Mouse (Mus musculus) intestine, postnatal 0 days (tissue): ENCODE data around the gene Tet3. TPM values are rescaled to one million over a fixed set of nuclear protein-coding genes. Genes with fewer than 3 reads are reported as not detected.
A peak's percentile ranks its signal among the peaks of the same experiment; 100 is the strongest.

Source experiments
- ATAC-seq: fragments of 200-750 bp; cut with Nextera tagmentation; 2 replicates; pipeline ENCODE4 v1.8.0; 2017; ENCODE audit warnings: mild to moderate bottlenecking, moderate TSS enrichment, moderate library complexity
- H3K27ac ChIP-seq: fragments of 300-500 bp; sonication (generic); 2 replicates; pipeline ENCODE4 v1.5.1; 2014; ENCODE audit warnings: mild to moderate bottlenecking, low read depth, low read length, moderate library complexity
- H3K27me3 ChIP-seq: fragments of 300-500 bp; sonication (generic); replicated peaks from 2 replicates; pipeline ENCODE4 v1.6.1; 2014; ENCODE audit warnings: low read length, mixed read lengths; ENCODE audit not compliant: control insufficient read depth, insufficient read depth
- H3K36me3 ChIP-seq: fragments of 300-500 bp; sonication (generic); 2 replicates; pipeline ENCODE4 v1.6.1; 2014; ENCODE audit warnings: mild to moderate bottlenecking, moderate library complexity; ENCODE audit not compliant: control insufficient read depth, insufficient read depth
- H3K4me1 ChIP-seq: fragments of 300-500 bp; sonication (generic); replicated peaks from 2 replicates; pipeline ENCODE4 v1.6.1; 2014; ENCODE audit warnings: antibody characterized with exemption, low read length, mixed read lengths; ENCODE audit not compliant: control insufficient read depth, insufficient read depth
- H3K4me2 ChIP-seq: fragments of 300-500 bp; sonication (generic); replicated peaks from 2 replicates; pipeline ENCODE4 v1.6.1; 2014; ENCODE audit warnings: low read depth, mild to moderate bottlenecking, moderate library complexity
- H3K4me3 ChIP-seq: fragments of 300-500 bp; sonication (generic); 2 replicates; pipeline ENCODE4 v1.5.1; 2014; ENCODE audit warnings: low read depth, low read length
- H3K9ac ChIP-seq: fragments of 300-500 bp; sonication (generic); 2 replicates; pipeline ENCODE4 v1.6.1; 2014; ENCODE audit warnings: mild to moderate bottlenecking, low read depth, low read length
- H3K9me3 ChIP-seq: fragments of 300-500 bp; sonication (generic); 2 replicates; pipeline ENCODE4 v1.6.1; 2016; ENCODE audit warnings: mixed run types; ENCODE audit not compliant: control insufficient read depth
- CTCF ChIP-seq: sonication (generic); IDR thresholded peaks from 2 replicates; pipeline ENCODE4 v1.5.1; 2016; ENCODE audit warnings: low read depth, mild to moderate bottlenecking, control low read depth, antibody characterized with exemption, moderate library complexity
- WGBS: fragments of 180-500 bp; shearing (Covaris S2); extraction: QIAGEN DNeasy Blood & Tissue Kit; methylation state at CpG from one replicate; pipeline ENCODE4 v1.1.7; 2014; 5-methylcytosine and 5-hydroxymethylcytosine counted together
- polyA plus RNA-seq: library from polyadenylated mRNA; unstranded; fragments of >200 nt; fragmentation: Nextera tagmentation; extraction: Ambion mirVana; gene quantifications from 2 replicates; pipeline ENCODE4 v1.2.1, GENCODE M21; 2015

Gene Tet3
- polyA plus RNA-seq, 1 experiment from 2014 or later, result 28.1 TPM

DNA sequence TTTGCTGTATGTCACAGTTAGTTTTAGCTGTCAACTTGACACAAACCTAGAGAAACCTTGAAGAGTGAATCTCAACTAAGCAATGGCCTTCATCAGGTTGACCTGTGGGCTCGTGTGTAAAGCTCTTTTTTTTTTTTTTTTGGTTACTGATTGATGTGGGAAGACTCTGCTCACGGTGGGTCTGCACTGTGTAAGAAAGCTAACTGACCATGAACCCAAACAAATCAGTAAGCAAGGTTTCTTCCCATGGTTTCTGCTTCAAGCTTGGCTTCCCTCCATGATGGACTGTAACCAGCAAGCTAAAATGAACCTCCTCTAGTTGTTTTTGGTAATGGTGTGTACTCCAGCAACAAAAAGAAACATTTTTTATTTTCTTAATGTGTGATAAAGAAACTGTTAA is 20.3 kb upstream of the Tet3 start:
- no peak overlapping the region for H3K27ac ChIP-seq
- no peaks in the 10 kb centered on the region for H3K9me3 ChIP-seq
- TF ChIP-seq CTCF, result no peak
- H3K36me3 ChIP-seq, result peaks cover 29% of the 10 kb centered on the region
- 42% methylated on average over 2 of the region's 2 CpGs for WGBS
- H3K4me2 ChIP-seq, result no peak overlapping the region
- no peak overlapping the region for H3K4me3 ChIP-seq
- H3K4me1 ChIP-seq, result no peaks in the 10 kb centered on the region
- H3K27me3 ChIP-seq, result no peaks in the 10 kb centered on the region
- no peak overlapping the region for H3K9ac ChIP-seq
- ATAC-seq, result no peak

DNA sequence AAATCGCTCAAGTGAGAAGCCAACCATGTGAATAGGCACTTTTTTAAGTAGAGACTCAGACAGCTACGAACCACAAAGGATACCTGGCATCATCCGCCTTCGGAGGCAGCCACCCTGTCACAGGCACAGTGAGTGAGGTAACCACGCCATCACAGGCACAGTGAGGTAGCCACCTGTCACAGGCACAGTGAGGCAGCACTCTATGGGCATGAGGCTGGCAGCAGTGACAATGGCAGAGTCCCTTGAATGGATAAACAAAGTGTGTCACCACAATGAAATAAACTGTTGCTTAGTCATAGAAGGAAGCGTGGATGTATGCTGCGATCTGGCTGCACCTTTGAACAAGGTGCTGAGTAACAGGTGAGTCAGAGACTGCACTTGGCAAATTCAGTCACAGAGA is 19.7 kb upstream of the Tet3 start:
- TF ChIP-seq CTCF, result no peak
- H3K27ac ChIP-seq, result no peak overlapping the region
- H3K36me3 ChIP-seq, result peaks cover 29% of the 10 kb centered on the region
- peak; percentile 41; the same call in 1 of the 2 replicates for ATAC-seq
- H3K27me3 ChIP-seq, result no peaks in the 10 kb centered on the region
- no peak overlapping the region for H3K4me3 ChIP-seq
- no peaks in the 10 kb centered on the region for H3K9me3 ChIP-seq
- no peak overlapping the region for H3K4me2 ChIP-seq
- H3K9ac ChIP-seq, result no peak overlapping the region
- H3K4me1 ChIP-seq, result no peaks in the 10 kb centered on the region
- WGBS, result 91% methylated on average over 7 of the region's 7 CpGs

DNA sequence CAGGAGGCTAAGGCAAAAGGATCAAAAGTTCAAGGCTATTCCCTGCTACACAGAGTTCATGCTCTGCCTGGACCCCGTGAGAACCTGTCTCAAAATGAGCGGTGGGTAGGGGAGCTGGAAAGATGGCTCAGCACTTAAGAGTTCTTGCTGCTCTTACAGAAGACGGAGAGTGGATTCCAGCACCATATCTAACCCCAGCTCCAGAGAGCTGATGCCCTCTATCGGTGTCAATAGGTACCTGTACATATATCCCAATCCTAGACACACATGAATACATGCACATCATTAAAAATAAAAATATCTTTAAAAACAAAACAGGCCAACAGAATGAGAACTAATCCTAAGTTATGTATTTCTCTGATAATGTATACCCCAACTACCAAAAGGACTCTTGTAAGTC is 19.3 kb upstream of the Tet3 start:
- ATAC-seq, result no peak
- Histone ChIP-seq H3K9me3 (no peaks in the 10 kb centered on the region), H3K9ac (no peak overlapping the region), H3K4me2 (no peak overlapping the region), H3K4me3 (no peak overlapping the region), H3K27me3 (no peaks in the 10 kb centered on the region), H3K27ac (no peak overlapping the region), H3K4me1 (no peaks in the 10 kb centered on the region), H3K36me3 (peaks cover 28% of the 10 kb centered on the region)
- TF ChIP-seq CTCF, result peak; percentile 55
- 71% methylated on average over 4 of the region's 4 CpGs for WGBS

DNA sequence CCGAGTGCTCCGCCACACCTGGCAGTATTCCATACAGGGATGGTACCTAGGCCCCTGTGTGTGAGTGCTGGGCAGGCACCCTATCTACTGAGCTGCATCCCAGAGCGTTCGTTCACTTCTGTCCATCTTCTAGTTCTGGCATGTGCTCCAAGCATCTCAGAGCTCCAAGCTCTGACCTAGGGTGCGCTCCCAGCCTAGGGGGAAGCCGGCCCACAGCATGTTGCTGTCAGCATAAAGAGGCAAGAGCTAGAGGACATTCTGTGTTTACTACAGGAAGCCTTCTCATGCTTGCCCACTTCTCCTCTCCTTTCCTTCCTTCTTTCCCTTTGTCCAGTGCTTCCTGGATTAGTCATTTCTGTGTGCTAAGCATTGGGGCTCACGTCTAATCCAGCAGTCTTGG is 16.5 kb upstream of the Tet3 start:
- Histone ChIP-seq H3K9me3 (no peaks in the 10 kb centered on the region), H3K9ac (no peak overlapping the region), H3K36me3 (peaks cover 15% of the 10 kb centered on the region; the same call in 1 of the 2 replicates), H3K4me3 (no peak overlapping the region), H3K27me3 (no peaks in the 10 kb centered on the region), H3K27ac (no peak overlapping the region), H3K4me1 (no peaks in the 10 kb centered on the region), H3K4me2 (no peak overlapping the region)
- WGBS, result 65% methylated on average over 7 of the region's 7 CpGs
- no peak for ATAC-seq
- TF ChIP-seq CTCF, result no peak

DNA sequence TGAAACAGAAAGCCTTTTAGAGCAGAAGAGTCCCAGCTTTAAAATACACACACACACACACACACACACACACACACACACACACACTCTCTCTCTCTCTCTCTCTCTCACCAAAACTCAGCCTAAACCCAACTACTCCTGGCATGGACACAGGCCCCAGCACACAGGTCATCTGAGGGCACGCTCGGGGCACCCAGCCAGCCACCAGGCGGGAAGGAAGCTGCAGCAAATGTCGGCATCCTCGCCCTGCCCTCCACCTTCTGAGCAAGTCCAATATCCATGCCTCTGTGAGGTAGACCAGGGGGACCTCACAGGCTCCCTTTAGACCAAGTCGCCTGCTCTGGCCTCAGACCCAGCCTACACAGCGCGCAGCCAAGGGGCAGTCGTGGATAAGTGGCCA is 14.4 kb upstream of the Tet3 start:
- Histone ChIP-seq H3K36me3 (no peaks in the 10 kb centered on the region), H3K9ac (no peak overlapping the region), H3K27ac (no peak overlapping the region), H3K4me3 (no peak overlapping the region), H3K27me3 (no peaks in the 10 kb centered on the region), H3K4me2 (no peak overlapping the region), H3K9me3 (no peaks in the 10 kb centered on the region), H3K4me1 (no peaks in the 10 kb centered on the region)
- ATAC-seq, result no peak
- 78% methylated on average over 9 of the region's 9 CpGs for WGBS
- no peak for TF ChIP-seq CTCF

DNA sequence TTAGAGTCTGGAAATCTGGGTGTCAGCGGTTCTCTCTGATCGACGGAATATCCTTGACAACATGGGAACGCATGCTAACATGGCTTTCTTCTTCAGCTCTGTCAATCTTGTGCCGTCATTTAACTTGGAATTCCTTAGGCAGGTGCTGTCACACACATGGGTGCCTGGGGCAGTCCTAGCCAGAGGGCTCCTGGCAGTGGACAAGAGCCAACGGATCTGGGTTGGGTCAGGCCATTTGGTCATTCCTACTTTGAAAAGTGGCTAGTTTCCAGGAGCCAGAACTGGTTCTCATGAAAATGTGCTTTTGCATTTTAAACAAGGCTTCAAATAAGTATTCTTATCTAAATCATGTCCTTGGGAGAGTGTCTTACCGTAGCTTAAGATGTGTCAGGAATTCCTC is 12.9 kb upstream of the Tet3 start:
- Histone ChIP-seq H3K9ac (no peak overlapping the region), H3K27me3 (no peaks in the 10 kb centered on the region), H3K36me3 (no peaks in the 10 kb centered on the region), H3K4me2 (no peak overlapping the region), H3K27ac (no peak overlapping the region), H3K9me3 (no peaks in the 10 kb centered on the region), H3K4me1 (no peaks in the 10 kb centered on the region), H3K4me3 (no peak overlapping the region)
- 89% methylated on average over 7 of the region's 7 CpGs for WGBS
- TF ChIP-seq CTCF, result no peak
- no peak for ATAC-seq

DNA sequence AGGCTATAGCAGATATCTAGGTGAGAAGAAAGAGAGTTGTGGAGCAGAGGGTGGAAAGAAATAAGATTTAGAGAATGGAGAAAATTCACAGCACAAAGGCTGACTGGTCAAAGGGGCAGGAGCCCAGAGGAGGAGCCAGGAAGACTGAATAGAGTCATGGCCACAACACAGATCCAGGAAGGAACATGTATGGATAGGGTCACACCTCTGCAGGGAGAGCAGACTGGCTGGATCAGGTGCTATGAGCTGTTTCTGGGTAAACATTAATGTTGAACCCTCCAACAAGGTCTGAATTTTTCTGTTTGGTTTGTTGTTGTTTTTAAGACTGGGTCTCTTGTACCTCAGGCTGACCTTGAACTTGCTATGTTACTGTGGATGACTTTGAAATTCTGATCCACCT is 5.1 kb upstream of the Tet3 start:
- Histone ChIP-seq H3K4me3 (no peak overlapping the region), H3K27me3 (no peaks in the 10 kb centered on the region), H3K4me2 (no peak overlapping the region), H3K27ac (no peak overlapping the region), H3K4me1 (peaks cover 3% of the 10 kb centered on the region; the same call in 1 of the 2 replicates), H3K9ac (no peak overlapping the region), H3K9me3 (no peaks in the 10 kb centered on the region), H3K36me3 (no peaks in the 10 kb centered on the region)
- no peak for ATAC-seq
- no peak for TF ChIP-seq CTCF
